Mouse (Mus musculus) midbrain, embryonic 11.5 days (tissue): ENCODE measurements at regions not wholly inside any gene's neighbourhood (a gene's known extent, or its start where the extent isn't known, plus 50 kb on each side); places are given as distances from the start of the nearest gene placed in this dataset.

Source experiments
- ATAC-seq: fragments of 200-750 bp; cut with Nextera tagmentation; 2 replicates; pipeline ENCODE4 v1.8.0; 2017; ENCODE audit warnings: moderate TSS enrichment, moderate library complexity; ENCODE audit not compliant: low FRiP score
- DNase-seq: peaks from one replicate; pipeline ENCODE4 v3.0.0; 2015; ENCODE audit warnings: low spot score; ENCODE audit errors: missing footprints
- H3K27ac ChIP-seq: fragments of 300-500 bp; sonication (generic); 2 replicates; pipeline ENCODE4 v1.5.1; 2014; ENCODE audit warnings: low read depth, low read length
- H3K27me3 ChIP-seq: fragments of 300-500 bp; sonication (generic); 2 replicates; pipeline ENCODE4 v1.6.1; 2014; ENCODE audit warnings: mild to moderate bottlenecking, low read length, moderate library complexity, mixed read lengths; ENCODE audit not compliant: control insufficient read depth, insufficient read depth
- H3K36me3 ChIP-seq: fragments of 300-500 bp; sonication (generic); 2 replicates; pipeline ENCODE4 v1.6.1; 2014; ENCODE audit warnings: mild to moderate bottlenecking, low read length, moderate library complexity, mixed read lengths; ENCODE audit not compliant: control insufficient read depth, insufficient read depth
- H3K4me1 ChIP-seq: fragments of 300-500 bp; sonication (generic); 2 replicates; pipeline ENCODE4 v1.6.1; 2014; ENCODE audit warnings: low read length; ENCODE audit not compliant: control insufficient read depth, insufficient read depth
- H3K4me2 ChIP-seq: fragments of 300-500 bp; sonication (generic); 2 replicates; pipeline ENCODE4 v1.6.1; 2014; ENCODE audit warnings: mild to moderate bottlenecking, moderate library complexity
- H3K4me3 ChIP-seq: fragments of 300-500 bp; sonication (generic); 2 replicates; pipeline ENCODE4 v1.5.1; 2014; ENCODE audit warnings: low read depth, low read length
- H3K9ac ChIP-seq: fragments of 300-500 bp; sonication (generic); 2 replicates; pipeline ENCODE4 v1.6.1; 2014; ENCODE audit warnings: low read length
- H3K9me3 ChIP-seq: fragments of 300-500 bp; sonication (generic); 2 replicates; pipeline ENCODE4 v1.6.1; 2016; ENCODE audit warnings: low read length; ENCODE audit not compliant: control insufficient read depth

DNA sequence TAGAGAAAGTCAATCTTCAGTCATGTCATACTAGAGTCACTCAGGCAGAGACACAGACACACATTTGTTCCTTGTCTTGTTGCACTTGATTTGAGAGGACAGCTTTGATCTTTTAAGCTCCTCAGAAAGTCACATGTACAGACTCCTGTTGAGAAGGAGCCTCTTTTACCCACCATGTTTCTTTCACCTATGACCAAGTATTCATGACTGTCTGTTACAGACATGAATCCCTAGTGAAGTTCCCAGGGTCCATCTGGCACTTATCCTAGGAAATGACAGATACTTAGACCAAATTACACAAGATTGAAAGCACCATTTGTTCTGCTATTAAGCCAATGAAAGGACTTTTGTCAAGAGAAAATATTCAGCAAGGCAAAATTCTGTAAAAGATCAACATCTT is 1588.7 kb downstream of the Cdh11 start:
- Histone ChIP-seq H3K9me3 (no peaks in the 10 kb centered on the region), H3K27me3 (no peaks in the 10 kb centered on the region), H3K9ac (no peak overlapping the region), H3K4me1 (no peaks in the 10 kb centered on the region), H3K36me3 (no peaks in the 10 kb centered on the region), H3K4me2 (no peak overlapping the region), H3K27ac (no peak overlapping the region), H3K4me3 (no peak overlapping the region)
- DNase-seq (no peak), ATAC-seq (no peak)

DNA sequence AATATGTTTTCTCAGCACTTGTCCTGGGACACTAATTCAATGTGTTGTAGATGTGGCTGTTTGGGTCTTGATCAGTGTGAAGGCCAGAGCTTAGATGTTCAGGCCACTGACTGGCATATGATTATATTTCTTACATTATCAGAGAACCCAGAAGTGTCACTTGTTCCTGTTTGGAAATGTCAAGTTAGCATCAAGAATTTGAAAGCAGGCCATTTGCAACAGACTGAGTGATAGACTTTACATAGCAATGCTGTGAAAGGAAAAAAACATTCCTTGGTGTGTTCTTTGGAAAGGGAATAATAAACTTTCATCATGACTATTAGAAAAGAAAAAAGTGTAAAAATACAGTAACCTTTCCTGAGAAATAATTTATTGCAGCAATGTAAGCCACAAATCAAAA is 1596.9 kb downstream of the Cdh11 start:
- Histone ChIP-seq H3K4me2 (no peak overlapping the region), H3K9ac (no peak overlapping the region), H3K27ac (no peak overlapping the region), H3K4me1 (no peaks in the 10 kb centered on the region), H3K4me3 (no peak overlapping the region), H3K36me3 (no peaks in the 10 kb centered on the region), H3K27me3 (no peaks in the 10 kb centered on the region), H3K9me3 (no peaks in the 10 kb centered on the region)
- ATAC-seq (no peak), DNase-seq (no peak)

DNA sequence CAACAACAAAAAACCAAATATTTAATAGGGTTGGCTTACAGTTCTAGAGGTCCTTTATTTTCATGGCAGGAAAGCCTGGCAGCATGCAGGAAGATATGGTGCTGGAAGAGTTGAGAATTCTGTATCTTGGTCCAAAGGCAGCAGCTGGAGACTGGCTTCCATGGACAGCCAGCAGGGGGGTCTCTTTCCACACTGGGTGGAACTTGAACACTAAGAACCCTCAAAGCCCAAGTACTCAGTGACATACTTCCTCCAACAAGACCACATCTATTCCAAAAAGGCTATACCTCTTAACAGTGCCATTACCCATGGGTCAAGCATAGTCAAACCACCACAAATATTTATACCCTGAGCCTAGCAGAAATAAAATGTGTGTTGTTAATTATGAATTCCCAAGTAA is 1630.5 kb downstream of the Cdh11 start:
- no peaks in the 10 kb centered on the region for H3K4me1 ChIP-seq
- H3K9me3 ChIP-seq, result no peaks in the 10 kb centered on the region
- no peak overlapping the region for H3K4me2 ChIP-seq
- H3K9ac ChIP-seq, result no peak overlapping the region
- H3K36me3 ChIP-seq, result no peaks in the 10 kb centered on the region
- DNase-seq (peak; percentile 88), ATAC-seq (peak; percentile 62; the same call in 1 of the 2 replicates)
- H3K27ac ChIP-seq, result no peak overlapping the region
- H3K4me3 ChIP-seq, result no peak overlapping the region
- no peaks in the 10 kb centered on the region for H3K27me3 ChIP-seq
